Mouse (Mus musculus) CH12.LX (cell line): ENCODE data around the gene Gabrb3.
A peak's percentile ranks its signal among the peaks of the same experiment; 100 is the strongest.

ENCODE experiments used
- CHD2 ChIP-seq: IDR thresholded peaks from 2 replicates; pipeline ENCODE4 v1.6.1; 2011; ENCODE audit warnings: low read length, improper control_type of control experiment
- CTCF ChIP-seq, 2 experiments: IDR thresholded peaks in 1 of 2; conservative IDR thresholded peaks in 1 of 2; 2 replicates each; pipeline ENCODE4 v1.5.1; 2011 to 2012; ENCODE audit warnings: low read depth in 2 of 2, low read length in 2 of 2, improper control_type of control experiment in 1 of 2, inconsistent platforms in 1 of 2, mild to moderate bottlenecking in 1 of 2, moderate library complexity in 1 of 2
- E2F4 ChIP-seq: IDR thresholded peaks from 2 replicates; pipeline ENCODE4 v1.6.1; 2011; ENCODE audit warnings: low read depth, low read length, improper control_type of control experiment; ENCODE audit not compliant: insufficient replicate concordance
- ELF1 ChIP-seq: IDR thresholded peaks from 2 replicates; pipeline ENCODE4 v1.6.1; 2014; ENCODE audit warnings: low read depth, mild to moderate bottlenecking, inconsistent platforms, low read length, improper control_type of control experiment
- GABPA ChIP-seq: IDR thresholded peaks from 2 replicates; pipeline ENCODE4 v1.6.1; 2012; ENCODE audit warnings: low read depth, low read length, improper control_type of control experiment, inconsistent platforms; ENCODE audit not compliant: insufficient replicate concordance
- KAT2A ChIP-seq: IDR thresholded peaks from 2 replicates; pipeline ENCODE4 v1.6.1; 2012; ENCODE audit warnings: low read length, improper control_type of control experiment, inconsistent platforms; ENCODE audit not compliant: insufficient replicate concordance
- POLR2A ChIP-seq: IDR thresholded peaks from 2 replicates; pipeline ENCODE4 v1.6.1; 2011; ENCODE audit warnings: low read depth, mild to moderate bottlenecking, improper control_type of control experiment, low read length
- POLR2AphosphoS2 ChIP-seq: IDR thresholded peaks from 2 replicates; pipeline ENCODE4 v1.6.1; 2011; ENCODE audit warnings: low read depth, low read length, improper control_type of control experiment
- RAD21 ChIP-seq: IDR thresholded peaks from 2 replicates; pipeline ENCODE4 v1.6.1; 2011; ENCODE audit warnings: low read depth, mild to moderate bottlenecking, low read length, improper control_type of control experiment, moderate library complexity
- RCOR1 ChIP-seq: conservative IDR thresholded peaks from 2 replicates; pipeline ENCODE4 v1.6.1; 2012; ENCODE audit warnings: low read depth, mild to moderate bottlenecking, inconsistent platforms, low read length, improper control_type of control experiment
- UBTF ChIP-seq: IDR thresholded peaks from 2 replicates; pipeline ENCODE4 v1.6.1; 2012; ENCODE audit warnings: low read depth, mild to moderate bottlenecking, inconsistent platforms, low read length, improper control_type of control experiment, moderate library complexity
- ZC3H11A ChIP-seq: IDR thresholded peaks from 2 replicates; pipeline ENCODE4 v1.6.1; 2012; ENCODE audit warnings: low read depth, mild to moderate bottlenecking, inconsistent platforms, low read length, improper control_type of control experiment
- ZNF384 ChIP-seq: IDR thresholded peaks from 2 replicates; pipeline ENCODE4 v1.6.1; 2012; ENCODE audit warnings: low read depth, low read length, improper control_type of control experiment, inconsistent platforms

- peak in 1 of 2 experiments; percentile 39; a peak in 2 of 4 replicates for TF ChIP-seq CTCF (conservative IDR thresholded peaks at IDR 0.05 in 1 of 2, IDR thresholded peaks at IDR 0.05 in 1 of 2; ENCODE audit: low read depth in 2 of 2, low read length in 2 of 2)
- TF ChIP-seq POLR2A, result no peak
- TF ChIP-seq ZNF384, result no peak
- TF ChIP-seq RAD21, result peak; percentile 31
- no peak for TF ChIP-seq KAT2A
- TF ChIP-seq UBTF, result no peak
- no peak for TF ChIP-seq GABPA
- TF ChIP-seq POLR2AphosphoS2, result no peak
- TF ChIP-seq E2F4, result no peak
- TF ChIP-seq ZC3H11A, result no peak
- no peak for TF ChIP-seq CHD2
- no peak for TF ChIP-seq RCOR1
- TF ChIP-seq ELF1, result no peak
Measured at GRCm38 (mm10) chr7:57473811-57474525, 54.5 kb downstream of the Gabrb3 start.
